Comparison of ENCODE assay signal across 17 mouse cellular contexts in the genomic region with DNA sequence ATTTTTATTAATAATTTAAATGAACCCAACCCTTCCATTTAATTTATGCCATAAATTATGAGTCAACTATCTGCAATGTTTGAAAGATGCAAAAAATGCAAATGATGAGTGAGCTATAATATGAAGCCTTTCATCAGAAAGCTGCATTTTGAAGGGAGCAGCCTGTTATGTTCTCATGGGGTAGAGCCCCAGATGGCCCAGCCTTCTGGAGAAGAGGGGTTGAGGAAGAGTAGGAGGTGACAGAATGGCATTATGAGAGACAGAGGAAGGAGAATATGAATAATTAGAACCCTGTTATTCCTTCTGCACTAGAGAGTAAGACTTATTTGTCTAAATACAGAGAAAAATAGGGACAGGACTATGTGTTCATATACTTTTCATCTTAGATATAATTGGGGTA.
A peak's percentile ranks its signal among the peaks of the same experiment; 100 is the strongest.
DNase-seq lines count a peak whose midpoint lies in the region; ATAC-seq lines count a peak whose summit lies in the region.
"Had no signal": no experiment of that assay in that cellular context is flagged by ENCODE, and none has a peak within 500 bp of the region (broad histone marks: within the 10 kb centered on the region; RNA-seq: fewer than 3 reads in every experiment).

No protein-coding gene starts in this region.

- DNase-seq in forebrain, embryonic 14.5 days (ENCODE audit: low spot score): peak; percentile 71
- no peak for DNase-seq in forebrain, embryonic 11.5 days (ENCODE audit: low spot score)
- DNase-seq in brain, adult 2 months (ENCODE audit: low read depth, low spot score): peak; percentile 90
- peak; percentile 85 to 93 for DNase-seq in layer of hippocampus, adult 18-20 months (ENCODE audit: low spot score in 2 of 2)
- peak; percentile 48 to 76 for DNase-seq in left cerebral cortex, adult 9 months (ENCODE audit: low spot score in 2 of 2)
- no peak for DNase-seq in heart, embryonic 10.5 days (ENCODE audit: low spot score)
- no peak for DNase-seq in gastrocnemius, postnatal 14 days
- DNase-seq: cerebellum, adult 2 months; embryo, embryonic 11 days; heart, postnatal 4 days; kidney, postnatal 36 days; thymus, postnatal 4 days had no signal

- H3K4me2 ChIP-seq in forebrain, embryonic 14.5 days (ENCODE audit: low read length): no peak overlapping the region
- no peak overlapping the region for H3K4me2 ChIP-seq in forebrain, embryonic 11.5 days (ENCODE audit: low read depth, low read length, severe bottlenecking)
- H3K4me2 ChIP-seq: heart, embryonic 11.5 days; liver, embryonic 11.5 days had no signal

- no peaks in the 10 kb centered on the region for H3K27me3 ChIP-seq in forebrain, embryonic 14.5 days (replicated peaks; ENCODE audit: control insufficient read depth, insufficient read depth, low read length)
- no peaks in the 10 kb centered on the region for H3K27me3 ChIP-seq in forebrain, embryonic 11.5 days (ENCODE audit: control insufficient read depth, insufficient read depth, low read length)
- no peaks in the 10 kb centered on the region for H3K27me3 ChIP-seq in heart, embryonic 10.5 days (ENCODE audit: insufficient read depth, poor library complexity, severe bottlenecking)

- no peak overlapping the region for H3K9ac ChIP-seq in forebrain, embryonic 14.5 days (ENCODE audit: low read length)
- no peak overlapping the region for H3K9ac ChIP-seq in forebrain, embryonic 11.5 days (ENCODE audit: low read length)

- H3K27ac ChIP-seq in forebrain, embryonic 14.5 days (ENCODE audit: low read depth, low read length): no peak overlapping the region
- no peak overlapping the region for H3K27ac ChIP-seq in forebrain, embryonic 11.5 days (ENCODE audit: low read depth, low read length)
- no peak overlapping the region for H3K27ac ChIP-seq in heart, embryonic 10.5 days

- H3K36me3 ChIP-seq in forebrain, embryonic 14.5 days (ENCODE audit: control insufficient read depth, insufficient read depth, low read length): no peaks in the 10 kb centered on the region
- H3K36me3 ChIP-seq in forebrain, embryonic 11.5 days (ENCODE audit: control insufficient read depth, insufficient read depth, low read length): no peaks in the 10 kb centered on the region
- H3K36me3 ChIP-seq in heart, embryonic 10.5 days: no peaks in the 10 kb centered on the region

- no peak overlapping the region for H3K4me3 ChIP-seq in forebrain, embryonic 14.5 days (ENCODE audit: low read depth, low read length)
- H3K4me3 ChIP-seq in forebrain, embryonic 11.5 days (ENCODE audit: low read depth, low read length): no peak overlapping the region
- no peak overlapping the region for H3K4me3 ChIP-seq in heart, embryonic 10.5 days

- H3K4me1 ChIP-seq in forebrain, embryonic 14.5 days (ENCODE audit: control insufficient read depth, insufficient read depth, low read length): 0 out of 2 replicates have a peak, but pooled peaks cover 2% of the 10 kb centered on the region
- H3K4me1 ChIP-seq in forebrain, embryonic 11.5 days (replicated peaks; ENCODE audit: control insufficient read depth, insufficient read depth, low read length): no peaks in the 10 kb centered on the region
- no peaks in the 10 kb centered on the region for H3K4me1 ChIP-seq in heart, embryonic 10.5 days

- peak; percentile 88 for ATAC-seq in forebrain, embryonic 14.5 days
- ATAC-seq in forebrain, embryonic 11.5 days (replicated peaks; ENCODE audit: low FRiP score): no peak
- ATAC-seq in inflammation-experienced regulatory T-cells, adult 6 months: no peak
- ATAC-seq: intestine, postnatal 0 days; lung, postnatal 0 days had no signal

- no peaks in the 10 kb centered on the region for H3K9me3 ChIP-seq in forebrain, embryonic 14.5 days (replicated peaks; ENCODE audit: control insufficient read depth, low read length)
- no peaks in the 10 kb centered on the region for H3K9me3 ChIP-seq in forebrain, embryonic 11.5 days (ENCODE audit: control insufficient read depth, low read length)
- H3K9me3 ChIP-seq in heart, embryonic 10.5 days: no peaks in the 10 kb centered on the region

- intact Hi-C loops in gastrocnemius, postnatal 14 days (cut with DNase I; ENCODE audit: low total_unique reads): no loop called here

Comparison
In these comparisons a context has a peak if more than half of its experiments do, and no peak if none do; other contexts are left out.
1. DNase-seq: peak in forebrain, embryonic 14.5 days (single experiment), brain, adult 2 months (single experiment), layer of hippocampus, adult 18-20 months (2 of 2) and left cerebral cortex, adult 9 months (2 of 2); none in forebrain, embryonic 11.5 days (single experiment), heart, embryonic 10.5 days (single experiment) and gastrocnemius, postnatal 14 days (single experiment).